Mouse (Mus musculus): ENCODE data around the gene Insr.
"Not testable (repeated sequence)": the region's sequence is repeated elsewhere in the genome, so short reads cannot be mapped to it uniquely, and the experiment has no call there.

Gene Insr

GRCm38 (mm10) chr8:3191006-3191405, 88.4 kb downstream of the Insr start:
- no peak for DNase-seq (ENCODE audit: low read depth, low spot score)

GRCm38 (mm10) chr8:3187456-3187855, 92.0 kb downstream of the Insr start:
- no peak for DNase-seq (ENCODE audit: low read depth, low spot score)

- DNase-seq (ENCODE audit: low read depth, low spot score): peak; percentile 16
Observed at GRCm38 (mm10) chr8:3179930-3180329, 99.5 kb downstream of the Insr start.

GRCm38 (mm10) chr8:3177440-3177839, 102.0 kb downstream of the Insr start:
- DNase-seq (ENCODE audit: low read depth, low spot score): no peak

GRCm38 (mm10) chr8:3172246-3172645, 107.2 kb downstream of the Insr start:
- DNase-seq (ENCODE audit: low read depth, low spot score): no peak

- no peak for DNase-seq (ENCODE audit: low read depth, low spot score)
Observed at GRCm38 (mm10) chr8:3146506-3146905, 132.9 kb downstream of the Insr start.

GRCm38 (mm10) chr8:3100416-3100815, 179.0 kb downstream of the Insr start:
- DNase-seq (ENCODE audit: low read depth, low spot score): not testable (repeated sequence)
